Mouse (Mus musculus) heart, embryonic 14.5 days (tissue): Measurements from ENCODE around the gene Gm11444. TPM values are rescaled to one million over a fixed set of nuclear protein-coding genes. Genes with fewer than 3 reads are reported as not detected.
A peak's percentile ranks its signal among the peaks of the same experiment; 100 is the strongest.

Experiments
- ATAC-seq: fragments of 200-750 bp; cut with Nextera tagmentation; 2 replicates; pipeline ENCODE4 v1.8.0; 2017; ENCODE audit warnings: low read depth, moderate TSS enrichment; ENCODE audit not compliant: insufficient number of reproducible peaks, insufficient read depth, low FRiP score
- H3K27ac ChIP-seq, 2 experiments: fragments of 200-500 bp in 1 of 2; fragments of 300-500 bp in 1 of 2; sonication (generic) in 1 of 2; replicated peaks in 1 of 2; 2 replicates each; pipeline ENCODE4 v1.5.1; 2012 to 2014; ENCODE audit warnings: low read depth in 2 of 2, low read length in 2 of 2, control low read depth in 1 of 2, mild to moderate bottlenecking in 1 of 2, mixed read lengths in 1 of 2; ENCODE audit not compliant: control insufficient read depth in 1 of 2, insufficient read depth in 1 of 2
- H3K27me3 ChIP-seq: fragments of 300-500 bp; sonication (generic); 2 replicates; pipeline ENCODE4 v1.6.1; 2014; ENCODE audit warnings: mild to moderate bottlenecking, low read length, control low read depth; ENCODE audit not compliant: control insufficient read depth, insufficient read depth
- H3K36me3 ChIP-seq: fragments of 300-500 bp; sonication (generic); 2 replicates; pipeline ENCODE4 v1.6.1; 2014; ENCODE audit warnings: mild to moderate bottlenecking, control low read depth, low read length, mixed read lengths; ENCODE audit not compliant: control insufficient read depth, insufficient read depth
- H3K4me1 ChIP-seq, 2 experiments: fragments of 200-500 bp in 1 of 2; fragments of 300-500 bp in 1 of 2; sonication (generic) in 1 of 2; 2 replicates each; pipeline ENCODE4 v1.6.1; 2012 to 2014; ENCODE audit warnings: low read length in 2 of 2, control low read depth in 1 of 2, mixed read lengths in 1 of 2; ENCODE audit not compliant: control insufficient read depth in 2 of 2, insufficient read depth in 2 of 2
- H3K4me2 ChIP-seq: fragments of 300-500 bp; sonication (generic); 2 replicates; pipeline ENCODE4 v1.6.1; 2014; ENCODE audit warnings: mild to moderate bottlenecking, low read length
- H3K4me3 ChIP-seq, 2 experiments: fragments of 200-500 bp in 1 of 2; fragments of 300-500 bp in 1 of 2; sonication (generic) in 1 of 2; 2 replicates each; pipeline ENCODE4 v1.5.1; 2012 to 2014; ENCODE audit warnings: low read length in 2 of 2, mild to moderate bottlenecking in 2 of 2, control low read depth in 1 of 2, low read depth in 1 of 2, moderate library complexity in 1 of 2; ENCODE audit not compliant: control insufficient read depth in 1 of 2, insufficient read depth in 1 of 2
- H3K9ac ChIP-seq: fragments of 300-500 bp; sonication (generic); 2 replicates; pipeline ENCODE4 v1.6.1; 2014; ENCODE audit warnings: mild to moderate bottlenecking, low read length
- H3K9me3 ChIP-seq: fragments of 300-500 bp; sonication (generic); 2 replicates; pipeline ENCODE4 v1.6.1; 2016; ENCODE audit warnings: low read length, control low read depth; ENCODE audit not compliant: control insufficient read depth
- WGBS: fragments of 180-500 bp; shearing (Covaris S2); extraction: QIAGEN DNeasy Blood & Tissue Kit; methylation state at CpG from one replicate; pipeline ENCODE4 v1.1.7; 2014; 5-methylcytosine and 5-hydroxymethylcytosine counted together
- polyA plus RNA-seq: library from polyadenylated mRNA; unstranded; fragments of >200 nt; fragmentation: Nextera tagmentation; extraction: Ambion mirVana; gene quantifications from 2 replicates; pipeline ENCODE4 v1.2.1, GENCODE M21; 2014

Gm11444 gene
- polyA plus RNA-seq: not detected in 2 replicates

DNA sequence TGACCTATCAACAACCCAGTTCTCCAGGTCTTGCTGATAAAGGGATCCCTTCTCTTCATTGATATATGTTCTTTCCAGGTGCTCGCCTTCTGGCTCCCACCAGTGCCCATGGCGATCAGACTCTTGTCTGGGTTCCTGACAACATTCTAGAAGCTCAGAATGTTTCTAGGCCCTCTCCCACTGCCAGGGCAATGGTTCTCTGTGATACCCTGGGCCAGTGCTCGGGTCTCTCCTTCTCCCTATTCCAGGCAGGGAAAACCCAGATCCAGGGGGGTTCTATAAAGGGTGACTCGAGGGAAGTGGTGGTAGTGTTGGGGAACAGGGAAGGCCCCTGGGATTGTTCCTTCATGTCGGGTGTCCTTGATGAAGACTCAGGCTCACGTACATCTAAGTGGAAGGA lies at the start of gene Gm11444:
Gene Gm11444 (minus strand): TSS at position 101 of the 400 bp plus-strand sequence.
- Histone ChIP-seq H3K9me3 (no peaks in the 10 kb centered on the region), H3K9ac (peak within 1 kb of the TSS; percentile 57; the same call in 1 of the 2 replicates), H3K4me1 (peaks cover 0 to 2% of the 10 kb centered on the region in 2 experiments; a peak in 1 of 4 replicates), H3K36me3 (no peaks in the 10 kb centered on the region), H3K27me3 (peaks cover 24% of the 10 kb centered on the region), H3K4me2 (0 out of 2 replicates have a peak within 1 kb of the TSS, but pooled peaks have one; percentile 75), H3K27ac (no peak within 1 kb of the TSS), H3K4me3 (peak within 1 kb of the TSS in 1 of 2 experiments; percentile 29; a peak in 2 of 4 replicates)
- no peak for ATAC-seq
- 81% methylated on average over 6 of the region's 6 CpGs for WGBS

DNA sequence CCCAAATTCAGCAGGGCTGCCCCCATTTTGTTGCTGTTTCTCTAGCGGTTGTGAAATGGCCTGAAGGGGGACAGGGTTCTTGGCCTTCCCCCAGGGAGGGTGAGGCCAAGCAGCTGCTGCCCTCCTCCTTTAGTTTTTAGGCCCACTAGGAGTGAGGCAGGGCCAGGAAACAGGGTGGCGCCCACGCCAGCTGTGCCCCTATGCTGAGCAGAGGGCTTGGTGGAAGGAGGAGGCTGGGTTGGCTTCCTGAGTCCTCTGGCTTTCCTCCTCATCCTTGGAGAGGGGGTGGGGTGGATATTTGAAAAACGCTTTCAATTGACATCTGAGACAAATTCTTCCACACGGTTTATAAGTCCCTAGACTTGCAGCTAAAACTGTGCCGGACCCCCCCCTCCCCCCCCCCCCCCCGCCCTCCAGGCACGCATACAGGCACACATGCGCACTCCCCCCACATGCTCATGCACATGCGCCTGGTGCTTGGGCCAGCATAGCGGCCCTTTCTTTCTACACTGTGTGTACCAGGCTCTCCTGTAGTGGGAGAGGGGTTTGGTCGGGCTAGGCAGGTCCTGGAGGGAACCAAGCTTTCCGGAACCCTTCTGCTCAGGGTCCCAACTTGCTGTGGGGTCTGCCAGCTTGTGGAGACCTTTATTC lies 46.3 kb upstream of the Gm11444 start:
- Histone ChIP-seq H3K4me3 (no peak overlapping the region), H3K9me3 (no peaks in the 10 kb centered on the region), H3K9ac (no peak overlapping the region), H3K27me3 (peaks cover 96% of the 10 kb centered on the region), H3K36me3 (no peaks in the 10 kb centered on the region), H3K4me1 (peaks cover 7 to 12% of the 10 kb centered on the region in 2 experiments; a peak in 3 of 4 replicates), H3K27ac (no peak overlapping the region), H3K4me2 (no peak overlapping the region)
- 46% methylated on average over 10 of the region's 13 CpGs for whole genome bisulfite sequencing
- no peak for ATAC-seq

GRCm38 (mm10) chr11:85894731-85895545 lies 44.8 kb upstream of the Gm11444 start:
- no peak for ATAC-seq
- H3K27ac ChIP-seq: no peak overlapping the region

DNA sequence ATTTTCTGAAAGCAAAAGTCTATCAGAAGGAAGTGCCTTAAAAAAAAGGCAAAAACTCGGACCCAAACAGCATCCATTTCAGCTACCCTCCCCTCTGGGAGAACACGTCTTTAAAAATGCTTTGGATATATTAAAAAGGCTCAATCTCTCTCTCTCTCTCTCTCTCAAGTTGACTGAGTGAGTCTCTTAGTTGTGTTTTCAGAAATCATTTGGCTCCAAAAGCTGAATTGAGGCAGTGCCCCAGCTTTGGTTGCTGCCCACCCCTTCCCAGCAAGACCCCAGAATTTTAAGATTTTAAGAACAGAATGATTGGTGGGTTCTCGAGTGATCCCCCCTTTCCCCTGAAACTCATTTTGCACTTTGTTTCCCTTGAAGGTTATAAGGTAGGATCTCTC lies 44.0 kb upstream of the Gm11444 start:
- H3K27ac ChIP-seq: no peak overlapping the region
- H3K27me3 ChIP-seq: peaks cover 98% of the 10 kb centered on the region
- H3K4me3 ChIP-seq: peak overlapping the region in 1 of 2 experiments; percentile 37; a peak in 1 of 4 replicates
- H3K9ac ChIP-seq: no peak overlapping the region
- H3K4me1 ChIP-seq: peaks cover 7 to 19% of the 10 kb centered on the region in 2 experiments; a peak in 3 of 4 replicates
- no peak for ATAC-seq
- H3K9me3 ChIP-seq: no peaks in the 10 kb centered on the region
- 5% methylated on average over 3 of the region's 3 CpGs for WGBS
- no peaks in the 10 kb centered on the region for H3K36me3 ChIP-seq
- H3K4me2 ChIP-seq: no peak overlapping the region

More at GRCm38 (mm10) chr11:85894731-85895545, 44.8 kb upstream of the Gm11444 start:
- H3K27me3 ChIP-seq: peaks cover 96% of the 10 kb centered on the region
- under 1% methylated on average over 43 of the region's 43 CpGs for WGBS
- peaks cover 7 to 17% of the 10 kb centered on the region in 2 experiments; a peak in 3 of 4 replicates for H3K4me1 ChIP-seq
- peak overlapping the region; percentile 29 to 37 for H3K4me3 ChIP-seq
- peak overlapping the region; percentile 71 for H3K4me2 ChIP-seq
- no peaks in the 10 kb centered on the region for H3K36me3 ChIP-seq
- H3K9me3 ChIP-seq: no peaks in the 10 kb centered on the region
- peak overlapping the region; percentile 60 for H3K9ac ChIP-seq

GRCm38 (mm10) chr11:85893400-85894135 lies 43.4 kb upstream of the Gm11444 start:
- Histone ChIP-seq H3K36me3 (no peaks in the 10 kb centered on the region), H3K9ac (no peak overlapping the region), H3K27me3 (peaks cover 98% of the 10 kb centered on the region), H3K4me2 (no peak overlapping the region), H3K27ac (no peak overlapping the region), H3K9me3 (no peaks in the 10 kb centered on the region), H3K4me3 (no peak overlapping the region), H3K4me1 (peaks cover 9 to 22% of the 10 kb centered on the region in 2 experiments; a peak in 3 of 4 replicates)
- WGBS: 4% methylated on average over 13 of the region's 13 CpGs
- ATAC-seq: no peak

- Histone ChIP-seq H3K36me3 (no peaks in the 10 kb centered on the region), H3K4me1 (peaks cover 11 to 24% of the 10 kb centered on the region in 2 experiments; a peak in 3 of 4 replicates), H3K27me3 (peaks cover 95% of the 10 kb centered on the region), H3K9me3 (no peaks in the 10 kb centered on the region), H3K4me3 (no peak overlapping the region), H3K9ac (no peak overlapping the region), H3K27ac (no peak overlapping the region), H3K4me2 (no peak overlapping the region)
- 5% methylated on average over 6 of the region's 6 CpGs for whole genome bisulfite sequencing
- ATAC-seq: no peak
Observed at GRCm38 (mm10) chr11:85892771-85893170, 42.6 kb upstream of the Gm11444 start.

GRCm38 (mm10) chr11:85891692-85892040 lies 41.5 kb upstream of the Gm11444 start:
- no peaks in the 10 kb centered on the region for H3K36me3 ChIP-seq
- H3K4me1 ChIP-seq: peaks cover 11 to 24% of the 10 kb centered on the region in 2 experiments; a peak in 3 of 4 replicates
- peaks cover 91% of the 10 kb centered on the region for H3K27me3 ChIP-seq
- H3K9me3 ChIP-seq: no peaks in the 10 kb centered on the region
- H3K9ac ChIP-seq: no peak overlapping the region
- H3K27ac ChIP-seq: no peak overlapping the region
- ATAC-seq: no peak
- no peak overlapping the region for H3K4me2 ChIP-seq
- 14% methylated on average over 2 of the region's 2 CpGs for WGBS
- H3K4me3 ChIP-seq: no peak overlapping the region
